Mouse (Mus musculus): ENCODE results near the gene Avpi1.
"Not testable (repeated sequence)": the region's sequence is repeated elsewhere in the genome, so short reads cannot be mapped to it uniquely, and the experiment has no call there.

Gene Avpi1

DNA sequence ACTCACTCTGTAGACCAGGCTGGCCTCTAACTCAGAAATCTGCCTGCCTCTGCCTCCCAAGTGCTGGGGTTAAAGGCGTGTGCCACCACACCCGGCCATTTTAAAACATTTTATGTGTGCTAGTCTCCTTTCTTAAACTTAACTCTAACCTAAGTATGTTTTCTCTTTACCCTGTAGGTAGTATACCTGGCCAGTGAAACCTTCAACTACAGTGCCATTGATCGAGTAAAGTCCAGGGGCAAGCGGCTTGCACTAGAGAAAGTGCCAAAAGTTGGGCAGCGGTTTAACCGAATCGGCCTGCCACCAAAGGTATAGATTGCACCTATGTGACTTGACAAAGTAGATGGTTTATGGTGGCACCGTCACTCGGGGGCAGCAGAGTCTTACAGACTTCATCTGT lies 24.2 kb downstream of the Avpi1 start:
- no peak for DNase-seq

DNA sequence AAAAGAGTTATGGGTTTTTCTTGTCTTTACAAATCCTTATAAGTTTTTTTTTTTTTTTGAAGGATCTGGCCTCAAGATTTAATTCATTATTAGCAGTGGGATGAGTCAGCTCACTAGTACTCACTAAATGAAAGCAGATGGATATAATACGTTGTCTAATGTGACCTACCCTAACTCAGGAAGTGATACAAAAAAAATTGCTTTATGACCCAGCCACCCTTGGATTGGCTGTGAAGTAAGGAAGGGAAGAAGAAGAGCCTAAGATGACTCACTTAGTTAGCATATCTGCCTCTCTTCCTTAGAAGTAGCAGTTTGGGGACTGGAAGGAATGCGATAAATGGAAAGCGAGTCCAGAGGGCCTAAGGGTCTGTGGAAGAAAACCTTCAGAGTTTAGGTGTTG lies 29.5 kb downstream of the Avpi1 start:
- DNase-seq, result no peak

DNA sequence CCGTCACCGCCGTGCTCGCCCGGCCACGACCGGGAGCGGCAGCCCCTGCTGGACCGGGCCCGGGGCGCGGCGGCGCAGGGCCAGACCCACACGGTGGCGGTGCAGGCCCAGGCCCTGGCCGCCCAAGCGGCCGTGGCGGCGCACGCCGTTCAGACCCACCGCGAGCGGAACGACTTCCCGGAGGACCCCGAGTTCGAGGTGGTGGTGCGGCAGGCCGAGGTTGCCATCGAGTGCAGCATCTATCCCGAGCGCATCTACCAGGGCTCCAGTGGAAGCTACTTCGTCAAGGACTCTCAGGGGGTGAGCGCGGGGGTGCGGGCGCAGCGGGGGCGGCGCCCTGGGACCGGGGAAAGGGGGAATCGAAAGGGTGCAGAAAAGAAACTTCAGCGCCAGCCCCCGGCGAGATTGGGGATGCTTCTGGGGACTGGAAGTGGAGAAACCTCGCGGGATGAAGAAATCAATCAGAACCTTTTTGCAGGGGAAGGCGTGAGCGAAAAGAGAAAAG lies 38.2 kb downstream of the Avpi1 start:
- peak in 1 of 2 experiments; percentile 55 for DNase-seq

DNA sequence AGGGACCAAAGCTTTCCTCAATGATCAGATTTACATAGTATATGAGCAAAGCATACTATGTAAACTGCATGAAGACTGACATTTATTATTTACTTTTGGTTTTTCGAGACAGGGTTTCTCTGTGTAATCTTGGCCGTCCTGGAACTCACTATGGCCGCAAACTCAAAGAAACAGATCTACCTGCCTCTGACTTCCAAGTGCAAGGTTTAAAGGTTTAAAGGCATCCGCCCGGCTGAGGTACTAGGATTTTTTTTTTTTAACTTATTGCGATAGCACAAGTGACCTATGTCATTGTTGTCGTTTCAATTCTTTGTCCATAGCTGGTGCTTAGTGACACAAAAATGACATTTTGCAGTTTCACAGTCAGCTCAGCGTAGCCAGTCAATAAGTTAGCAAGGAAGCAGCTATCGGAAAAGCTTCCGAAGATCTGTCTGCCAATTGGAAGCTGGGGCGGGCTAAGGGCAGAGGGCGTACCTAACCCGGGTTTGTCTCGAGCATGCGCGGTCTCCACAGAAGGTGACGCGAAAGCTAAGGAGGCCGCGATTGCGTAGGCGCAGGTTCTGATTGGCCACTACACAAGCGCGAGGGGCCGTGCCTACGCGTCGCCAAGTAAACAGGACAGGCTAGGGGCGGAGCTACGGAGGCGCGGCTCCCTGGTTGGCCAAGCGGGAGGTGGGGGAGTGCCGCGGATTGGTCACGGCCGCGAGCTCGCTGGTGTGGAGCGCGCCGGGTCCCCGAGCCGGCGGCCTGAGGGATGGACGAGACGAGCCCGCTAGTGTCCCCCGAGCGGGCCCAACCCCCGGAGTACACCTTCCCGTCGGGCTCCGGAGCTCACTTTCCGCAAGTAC lies 38.9 kb downstream of the Avpi1 start, which contains the start of gene Pi4k2a:
TSS of gene Pi4k2a (plus strand) at position 723 of the 848 bp plus-strand sequence.
- peak; percentile 98 for DNase-seq

DNA sequence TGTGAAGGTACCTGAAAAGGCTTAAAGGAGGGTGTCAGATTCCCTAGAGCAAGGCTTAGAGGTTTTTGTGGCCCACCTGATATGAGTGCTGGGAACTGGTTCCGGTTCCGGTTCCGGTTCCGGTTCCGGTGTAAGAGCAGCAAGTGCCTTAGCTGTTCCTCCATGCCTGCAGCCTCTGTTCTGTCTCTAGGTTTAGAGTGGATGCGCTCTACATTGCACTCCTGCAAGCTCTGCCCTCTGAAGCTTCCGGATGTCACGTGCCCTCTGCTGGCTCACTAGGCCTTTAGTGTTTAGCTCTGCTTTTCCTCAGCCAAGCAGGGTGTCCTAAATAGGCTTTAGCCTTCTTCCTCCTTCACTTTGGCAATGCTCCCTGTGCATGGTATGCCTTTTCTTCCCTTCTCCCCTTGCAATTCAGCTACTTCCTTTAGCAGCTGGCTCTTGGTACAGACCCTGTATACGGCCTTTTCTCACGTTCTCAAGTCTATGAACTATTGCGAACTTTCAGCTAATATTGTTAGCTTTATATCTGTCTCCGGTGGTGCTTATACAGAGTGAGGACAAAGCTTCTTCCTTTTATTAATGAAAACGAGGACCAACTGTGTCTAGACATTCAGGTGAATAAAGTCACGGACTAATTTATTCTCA lies 39.6 kb downstream of the Avpi1 start:
- DNase-seq, result peak; percentile 59 to 64

DNA sequence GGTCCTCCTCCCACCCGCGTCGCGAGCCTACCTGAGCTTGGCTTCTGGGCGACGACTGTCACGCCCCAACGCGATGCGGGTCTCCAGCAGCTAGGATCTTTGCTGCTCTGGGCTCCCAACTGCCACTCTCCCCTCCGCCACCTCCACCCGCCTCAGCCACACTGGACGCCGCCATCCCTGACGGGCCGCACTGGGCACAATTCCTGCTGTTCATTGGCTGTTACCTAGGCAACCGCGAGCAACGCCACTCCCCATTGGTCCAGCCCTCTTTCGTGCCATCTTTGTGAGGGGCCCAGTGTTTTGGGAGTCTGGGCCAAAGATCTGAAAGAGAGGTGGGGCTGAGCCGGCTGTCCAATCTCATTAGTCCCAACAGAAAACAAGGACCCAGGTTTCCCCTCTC lies 42.7 kb downstream of the Avpi1 start, which contains the start of gene Morn4:
TSS of gene Morn4 (minus strand) at position 192 of the 400 bp plus-strand sequence.
- DNase-seq, result peak; percentile 97

DNA sequence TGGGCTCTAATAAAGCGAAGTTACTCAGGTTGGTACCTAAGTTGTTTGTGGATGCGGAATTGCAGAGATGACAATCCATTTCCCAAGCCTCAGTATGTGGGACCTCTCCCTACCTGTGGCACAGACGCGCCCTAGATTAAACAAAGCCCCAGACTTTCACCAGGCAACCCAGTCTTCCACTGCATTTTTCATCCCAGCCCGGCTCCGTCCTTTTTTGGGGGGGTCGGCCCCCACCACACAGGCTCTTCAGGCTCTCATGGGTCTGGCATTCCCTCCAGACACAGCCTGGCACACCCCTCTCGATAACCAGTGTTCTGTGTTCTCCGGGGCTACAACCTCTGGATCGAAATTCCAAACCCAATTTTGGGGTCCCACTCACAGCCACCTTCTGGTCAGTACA lies 43.2 kb downstream of the Avpi1 start:
- DNase-seq, result no peak

DNA sequence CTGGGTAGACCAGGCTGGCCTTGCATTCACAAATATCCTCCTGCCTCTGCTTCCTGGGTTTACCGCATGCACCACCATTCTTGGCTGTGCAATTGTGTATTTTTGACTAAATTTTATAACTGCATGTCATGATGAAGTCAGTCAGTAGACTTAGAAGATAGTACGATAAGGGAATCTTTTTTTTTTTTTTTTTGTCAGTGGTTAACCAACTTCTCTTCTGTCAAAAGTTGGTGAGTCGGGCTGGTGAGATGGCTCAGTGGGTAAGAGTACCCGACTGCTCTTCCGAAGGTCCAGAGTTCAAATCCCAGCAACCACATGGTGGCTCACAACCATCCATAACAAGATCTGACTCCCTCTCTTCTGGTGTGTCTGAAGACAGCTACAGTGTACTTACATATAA lies 47.2 kb downstream of the Avpi1 start:
- DNase-seq, result not testable (repeated sequence)

DNA sequence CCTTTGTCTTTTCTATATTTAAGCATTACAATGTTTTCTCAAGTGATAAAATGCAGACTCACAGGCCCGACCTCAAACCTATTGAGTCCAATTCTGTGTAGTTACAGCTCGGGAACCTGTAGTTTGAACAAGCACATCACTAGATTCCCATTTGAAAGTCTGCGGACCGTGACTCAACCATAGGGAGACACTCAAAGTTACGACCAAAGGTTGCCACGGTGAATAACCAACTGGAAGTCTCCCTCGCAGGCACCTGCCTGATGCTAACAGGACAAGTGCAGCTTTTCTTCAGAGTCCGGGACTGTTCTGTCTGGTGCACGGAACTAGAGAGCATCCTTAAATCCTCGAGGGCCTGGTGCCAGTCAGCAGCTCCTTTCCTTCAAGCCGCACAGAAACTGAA lies 48.4 kb downstream of the Avpi1 start:
- DNase-seq, result no peak

DNA sequence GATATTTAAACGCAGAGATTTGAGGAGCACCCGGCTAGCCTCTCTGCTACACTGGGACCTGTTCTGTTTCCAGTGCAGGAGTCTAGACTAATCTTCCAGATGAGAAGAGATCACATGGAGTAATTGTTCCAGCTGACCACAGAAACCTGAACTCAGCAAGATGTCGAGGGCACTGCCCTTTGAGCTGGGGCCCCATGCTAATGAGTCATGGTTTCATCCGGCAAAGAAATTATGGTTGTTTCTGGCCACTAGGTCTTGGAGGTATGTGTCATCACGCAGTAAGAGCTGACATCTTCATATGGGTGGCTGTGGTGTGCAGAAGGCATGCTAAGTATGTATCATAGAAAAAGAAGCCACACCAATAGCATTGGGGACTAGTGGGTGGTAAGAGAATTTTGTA lies 48.9 kb downstream of the Avpi1 start:
- no peak for DNase-seq

DNA sequence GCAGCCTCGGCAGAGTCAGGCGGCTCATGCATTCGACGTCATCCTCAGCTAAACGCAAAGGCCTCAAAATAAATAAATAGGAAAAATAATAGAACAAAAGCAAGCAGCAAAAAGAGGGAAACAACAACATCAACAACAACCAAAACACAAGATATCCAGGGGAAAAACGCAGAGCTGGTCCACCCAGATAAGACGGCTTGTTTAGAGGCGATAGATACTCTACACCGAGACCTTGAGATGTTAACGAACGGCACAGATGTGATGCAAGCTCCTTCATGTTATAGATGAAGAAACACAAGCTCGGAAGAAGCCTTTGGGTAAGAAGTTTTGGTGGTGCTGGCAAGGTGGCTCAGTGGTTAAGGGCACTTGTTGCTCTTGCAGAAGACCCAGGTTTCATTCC lies 49.9 kb downstream of the Avpi1 start:
- DNase-seq, result no peak

DNA sequence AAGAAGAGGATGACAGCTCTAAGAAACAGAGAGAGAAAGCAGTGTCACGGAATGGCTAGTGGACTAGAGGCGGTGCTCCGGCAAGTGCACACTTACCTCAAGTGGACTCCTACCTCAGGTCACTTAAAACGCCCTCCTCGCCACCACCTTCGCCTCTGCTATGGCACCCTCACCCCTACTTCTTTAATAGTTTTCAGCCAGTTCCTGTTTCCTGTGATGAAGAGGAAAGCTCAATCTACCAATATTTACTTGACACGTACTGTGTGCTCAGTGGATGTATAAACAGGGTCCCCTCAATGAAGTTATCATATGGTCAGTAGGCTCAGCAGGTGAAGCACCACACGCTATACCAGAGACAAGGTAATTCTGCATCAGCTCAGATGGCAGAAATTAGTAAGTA lies 50.3 kb downstream of the Avpi1 start:
- no peak for DNase-seq

DNA sequence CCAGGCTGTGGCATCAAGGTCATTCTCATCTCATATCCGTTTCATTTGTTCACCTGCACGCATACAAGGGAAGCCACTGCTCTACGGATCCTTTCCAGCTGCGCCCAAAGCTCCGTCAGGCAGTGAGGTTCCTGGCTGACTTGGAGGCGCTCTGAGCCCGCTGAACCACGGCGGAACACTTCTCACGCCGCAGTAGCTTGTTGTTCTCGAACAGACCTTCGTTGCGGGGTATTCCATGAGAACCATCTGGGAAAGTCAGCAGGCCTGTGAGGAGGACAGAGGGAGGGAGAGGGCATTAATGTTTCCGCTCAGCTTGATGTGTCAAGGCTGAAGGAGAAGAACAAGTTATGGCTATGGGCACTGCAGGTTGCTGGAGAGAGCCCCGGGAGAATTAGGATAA lies 52.9 kb downstream of the Avpi1 start:
- DNase-seq, result no peak

DNA sequence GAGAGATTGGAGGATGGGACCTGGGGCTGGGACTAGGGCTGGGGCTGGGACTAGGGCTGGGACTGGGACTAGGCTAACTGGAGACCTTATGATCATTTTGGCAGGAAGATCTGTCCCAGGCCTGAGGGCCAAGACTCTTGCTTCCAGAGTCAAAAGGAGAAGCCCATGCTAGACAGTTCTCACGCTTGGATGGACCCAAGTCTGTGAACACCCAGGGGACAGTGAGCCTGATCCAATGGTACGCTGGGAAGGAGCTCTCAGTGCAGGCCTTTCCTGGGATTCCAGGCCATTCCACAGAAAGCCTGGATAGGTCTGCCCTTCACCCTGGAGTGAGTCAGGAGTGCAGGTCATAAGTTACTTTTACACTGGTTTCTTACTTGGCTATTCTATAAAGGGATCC lies 53.8 kb downstream of the Avpi1 start:
- DNase-seq, result no peak

Data from cerebellum, postnatal 14 days (tissue).